In the genomic region with DNA sequence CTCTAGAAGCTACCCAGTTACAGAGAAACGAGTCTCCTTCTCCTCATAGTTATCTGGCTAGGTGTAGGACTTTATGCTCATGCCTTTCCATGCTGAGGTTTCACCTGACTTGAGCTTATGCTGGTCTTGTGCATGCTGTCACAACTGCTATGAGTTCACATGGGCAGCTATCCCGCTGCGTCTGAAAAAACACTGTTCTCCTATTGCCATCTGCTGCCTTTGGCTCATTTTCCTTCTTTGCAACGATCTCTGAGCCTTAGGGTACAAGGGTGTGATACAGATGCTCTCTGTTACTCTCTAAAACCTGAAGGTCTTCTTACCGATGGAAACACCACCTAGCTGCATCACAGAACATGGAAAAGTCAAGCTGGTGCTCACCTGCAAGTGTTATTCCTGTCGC, we compare ENCODE assay signal across 11 mouse cellular contexts.
"Had no signal": no experiment of that assay in that cellular context is flagged by ENCODE, and none has a peak within 500 bp of the region (broad histone marks: within the 10 kb centered on the region; RNA-seq: fewer than 3 reads in every experiment).

No protein-coding gene starts in this region.

- H3K36me3 ChIP-seq: limb, embryonic 12.5 days; liver, embryonic 13.5 days; lung, embryonic 15.5 days; midbrain, embryonic 12.5 days had no signal

- H3K4me2 ChIP-seq: limb, embryonic 12.5 days; liver, embryonic 13.5 days; lung, embryonic 15.5 days; midbrain, embryonic 12.5 days had no signal

- H3K9me3 ChIP-seq: lung, embryonic 15.5 days had no signal

- ATAC-seq: liver, postnatal 0 days; midbrain, embryonic 16.5 days had no signal

- H3K4me3 ChIP-seq: left cerebral cortex, adult 2 months; limb, embryonic 12.5 days; liver, embryonic 13.5 days; lung, embryonic 15.5 days; midbrain, embryonic 12.5 days had no signal

- H3K27ac ChIP-seq: left cerebral cortex, adult 2 months; limb, embryonic 12.5 days; liver, embryonic 13.5 days; lung, embryonic 15.5 days; midbrain, embryonic 12.5 days; stomach, postnatal 0 days had no signal

- DNase-seq: kidney, postnatal 14 days; liver; liver, embryonic 13.5 days; liver, postnatal 0 days; thymus, postnatal 4 days had no signal

- H3K4me1 ChIP-seq: liver, embryonic 13.5 days; lung, embryonic 15.5 days; midbrain, embryonic 12.5 days had no signal

- H3K27me3 ChIP-seq: limb, embryonic 12.5 days; liver, embryonic 13.5 days; lung, embryonic 15.5 days; midbrain, embryonic 12.5 days had no signal

- H3K9ac ChIP-seq: limb, embryonic 12.5 days; liver, embryonic 13.5 days; liver, postnatal 0 days; lung, embryonic 15.5 days; midbrain, embryonic 12.5 days had no signal
